Mouse (Mus musculus) thymus, adult 2 months (tissue): ENCODE measurements around the gene Camk2b.

ENCODE experiments used
- CTCF ChIP-seq: fragments of 200-500 bp; IDR thresholded peaks from 2 replicates; pipeline ENCODE4 v1.5.1; 2012; ENCODE audit warnings: mild to moderate bottlenecking, control low read depth, low read length, moderate library complexity, borderline replicate concordance; ENCODE audit not compliant: control insufficient read depth, poor library complexity, insufficient read depth; ENCODE audit errors: extremely low read depth
- POLR2A ChIP-seq: fragments of 200-500 bp; IDR thresholded peaks from 2 replicates; pipeline ENCODE4 v1.6.1; 2012; ENCODE audit warnings: mild to moderate bottlenecking, low read length, control low read depth, moderate library complexity; ENCODE audit not compliant: control insufficient read depth, poor library complexity, insufficient read depth; ENCODE audit errors: extremely low read depth

GRCm38 (mm10) chr11:5926696-5927220, 139.4 kb downstream of the Camk2b start:
- TF ChIP-seq CTCF (no peak), POLR2A (no peak)
